Mouse (Mus musculus) embryonic facial prominence, embryonic 14.5 days (tissue): Measurements from ENCODE around the gene Atg7. TPM values are rescaled to one million over a fixed set of nuclear protein-coding genes. Genes with fewer than 3 reads are reported as not detected.

ENCODE experiments used
- ATAC-seq: fragments of 200-750 bp; cut with Nextera tagmentation; 2 replicates; pipeline ENCODE4 v1.8.0; 2017; ENCODE audit warnings: low read depth, moderate number of reproducible peaks, moderate TSS enrichment
- DNase-seq: peaks from one replicate; pipeline ENCODE4 v3.0.0-alpha.2; 2015; ENCODE audit warnings: low spot score
- H3K27ac ChIP-seq: fragments of 300-500 bp; sonication (generic); replicated peaks from 2 replicates; pipeline ENCODE4 v1.5.1; 2014; ENCODE audit warnings: low read depth, mild to moderate bottlenecking, low read length, moderate library complexity
- H3K27me3 ChIP-seq: fragments of 300-500 bp; sonication (generic); replicated peaks from 2 replicates; pipeline ENCODE4 v1.6.1; 2014; ENCODE audit warnings: low read length; ENCODE audit not compliant: control insufficient read depth, insufficient read depth
- H3K36me3 ChIP-seq: fragments of 300-500 bp; sonication (generic); 2 replicates; pipeline ENCODE4 v1.6.1; 2014; ENCODE audit warnings: low read length, mixed read lengths; ENCODE audit not compliant: control insufficient read depth, insufficient read depth
- H3K4me1 ChIP-seq: fragments of 300-500 bp; sonication (generic); 2 replicates; pipeline ENCODE4 v1.6.1; 2014; ENCODE audit warnings: antibody characterized with exemption, low read length; ENCODE audit not compliant: control insufficient read depth, insufficient read depth
- H3K4me2 ChIP-seq: fragments of 300-500 bp; sonication (generic); 2 replicates; pipeline ENCODE4 v1.6.1; 2014; ENCODE audit warnings: low read depth, mild to moderate bottlenecking, low read length, moderate library complexity, mixed read lengths
- H3K4me3 ChIP-seq: fragments of 300-500 bp; sonication (generic); 2 replicates; pipeline ENCODE4 v1.5.1; 2014; ENCODE audit warnings: low read depth, mild to moderate bottlenecking, low read length
- H3K9ac ChIP-seq: fragments of 300-500 bp; sonication (generic); 2 replicates; pipeline ENCODE4 v1.6.1; 2014; ENCODE audit warnings: low read depth, mild to moderate bottlenecking, low read length, moderate library complexity, mixed read lengths
- H3K9me3 ChIP-seq: fragments of 300-500 bp; sonication (generic); 2 replicates; pipeline ENCODE4 v1.6.1; 2016; ENCODE audit warnings: low read length; ENCODE audit not compliant: control insufficient read depth
- WGBS: fragments of 180-500 bp; shearing (Covaris S2); extraction: QIAGEN DNeasy Blood & Tissue Kit; methylation state at CpG from one replicate; pipeline ENCODE4 v1.1.7; 2014; 5-methylcytosine and 5-hydroxymethylcytosine counted together
- polyA plus RNA-seq: library from polyadenylated mRNA; unstranded; fragments of >200 nt; fragmentation: Nextera tagmentation; extraction: Ambion mirVana; gene quantifications from 2 replicates; pipeline ENCODE4 v1.2.1, GENCODE M21; 2014

Atg7 gene
- polyA plus RNA-seq, 1 experiment from 2014 or later, result 17.6 TPM

DNA sequence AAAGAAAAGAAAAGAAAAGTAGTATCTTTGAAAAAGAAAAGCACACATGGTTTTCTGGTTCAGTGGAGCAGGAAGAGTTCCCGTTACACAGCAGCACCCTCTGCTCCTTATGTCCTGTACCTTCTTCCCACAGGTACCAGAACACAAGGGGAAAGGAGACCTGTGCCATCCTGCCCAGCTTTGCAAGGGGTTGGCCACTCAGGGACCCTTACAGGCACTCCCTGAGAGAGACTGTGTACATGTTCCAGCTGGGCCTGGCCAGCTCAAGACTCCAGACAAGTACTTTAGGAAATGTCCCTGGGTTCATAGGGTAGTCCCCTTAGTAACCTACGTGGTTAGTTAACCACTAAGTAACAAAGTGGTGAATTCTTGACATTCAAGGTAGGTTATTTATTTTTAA lies 100.9 kb downstream of the Atg7 start:
- 0 out of 2 replicates have a peak, but pooled peaks cover 5% of the 10 kb centered on the region for H3K36me3 ChIP-seq
- 91% methylated on average over 2 of the region's 2 CpGs for WGBS
- ATAC-seq (no peak), DNase-seq (no peak)
- H3K27ac ChIP-seq, result no peak overlapping the region
- peaks cover 11% of the 10 kb centered on the region for H3K4me1 ChIP-seq
- H3K9ac ChIP-seq, result no peak overlapping the region
- H3K27me3 ChIP-seq, result no peaks in the 10 kb centered on the region
- H3K9me3 ChIP-seq, result no peaks in the 10 kb centered on the region
- H3K4me2 ChIP-seq, result no peak overlapping the region
- H3K4me3 ChIP-seq, result no peak overlapping the region

DNA sequence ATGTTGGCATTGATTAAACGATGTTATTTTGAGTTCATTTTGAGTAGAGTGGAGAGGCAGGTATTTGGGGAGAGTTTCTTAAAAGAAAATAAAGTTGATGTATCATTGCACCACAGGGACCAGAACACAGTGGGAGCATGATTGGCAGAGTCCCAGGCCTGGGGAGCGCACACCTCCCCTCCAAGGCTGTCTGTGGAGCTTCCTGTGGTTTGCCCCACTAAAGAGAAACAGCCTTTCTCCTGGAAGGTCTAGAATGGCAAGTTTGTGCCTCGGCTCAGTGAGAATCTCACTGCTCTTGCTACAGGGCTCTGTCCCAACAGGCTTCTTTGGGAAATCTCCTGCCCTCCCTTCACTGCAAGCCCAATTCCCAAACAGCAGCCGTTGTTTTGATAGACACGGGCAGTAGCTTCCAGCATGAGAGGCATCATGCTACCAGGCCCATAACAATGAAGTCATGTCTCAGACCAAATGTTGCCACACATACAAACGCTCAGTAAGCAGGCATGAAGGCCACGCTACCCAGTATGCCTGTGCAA lies 103.6 kb downstream of the Atg7 start:
- H3K36me3 ChIP-seq, result no peaks in the 10 kb centered on the region
- no peak; the same call in 1 of the 2 replicates for ATAC-seq
- H3K4me2 ChIP-seq, result no peak overlapping the region
- WGBS, result 52% methylated on average over 7 of the region's 7 CpGs
- peak overlapping the region; percentile 50 for H3K27ac ChIP-seq
- peaks cover 11% of the 10 kb centered on the region for H3K4me1 ChIP-seq
- DNase-seq, result peak; percentile 61
- H3K9ac ChIP-seq, result no peak overlapping the region
- H3K9me3 ChIP-seq, result no peaks in the 10 kb centered on the region
- H3K27me3 ChIP-seq, result no peaks in the 10 kb centered on the region
- no peak overlapping the region for H3K4me3 ChIP-seq

DNA sequence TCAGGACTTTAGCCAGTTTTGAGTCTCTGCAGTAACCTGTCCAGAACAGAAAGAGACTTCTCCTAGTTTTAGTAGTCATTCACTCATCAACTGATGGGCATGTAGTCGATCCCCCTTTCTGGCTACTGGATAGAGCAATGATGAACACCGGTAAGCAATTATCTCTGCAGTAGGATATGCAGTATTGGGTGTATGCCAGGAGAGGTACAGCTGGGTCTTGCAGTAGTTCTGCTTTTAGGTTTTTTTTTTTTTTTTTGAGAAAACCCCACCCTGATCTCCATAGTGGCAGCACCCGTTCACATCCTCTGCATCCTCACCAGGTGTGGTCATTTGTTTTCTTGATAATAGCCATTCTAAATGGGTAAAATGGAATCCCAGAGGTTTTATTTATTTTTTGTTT lies 105.5 kb downstream of the Atg7 start:
- Histone ChIP-seq H3K27me3 (no peaks in the 10 kb centered on the region), H3K9ac (no peak overlapping the region), H3K4me1 (peaks cover 11% of the 10 kb centered on the region), H3K27ac (no peak overlapping the region), H3K4me2 (no peak overlapping the region), H3K36me3 (no peaks in the 10 kb centered on the region), H3K9me3 (no peaks in the 10 kb centered on the region), H3K4me3 (no peak overlapping the region)
- DNase-seq (no peak), ATAC-seq (no peak)
- 74% methylated on average over 3 of the region's 3 CpGs for WGBS

GRCm38 (mm10) chr6:114748882-114749281 lies 106.0 kb downstream of the Atg7 start:
- no peak for ATAC-seq
- no peak for DNase-seq
- Histone ChIP-seq H3K36me3 (no peaks in the 10 kb centered on the region), H3K9me3 (no peaks in the 10 kb centered on the region), H3K4me1 (peaks cover 11% of the 10 kb centered on the region), H3K4me3 (no peak overlapping the region), H3K27ac (no peak overlapping the region), H3K4me2 (no peak overlapping the region), H3K9ac (no peak overlapping the region), H3K27me3 (no peaks in the 10 kb centered on the region)
- 87% methylated on average over 3 of the region's 3 CpGs for WGBS

DNA sequence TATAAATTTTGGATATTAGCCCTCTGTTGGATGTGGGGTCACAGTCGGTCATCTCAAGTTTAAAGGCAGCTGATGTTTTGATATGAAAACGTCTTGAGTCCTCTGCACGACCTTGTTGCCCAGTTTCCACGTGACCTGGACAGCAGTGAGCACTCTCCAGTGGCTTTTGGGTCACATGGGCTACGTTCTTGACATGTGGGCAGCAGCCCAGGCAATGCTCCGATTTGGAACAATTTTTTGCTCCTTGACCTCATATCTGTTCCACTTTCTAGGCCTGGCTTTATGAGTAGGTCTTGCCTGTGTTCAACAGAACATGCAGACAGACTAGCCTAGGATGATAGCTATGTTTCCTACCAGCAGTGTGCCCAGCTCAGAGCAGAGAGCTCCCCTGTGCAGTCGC lies 115.9 kb downstream of the Atg7 start:
- Histone ChIP-seq H3K4me3 (no peak overlapping the region), H3K27ac (no peak overlapping the region), H3K36me3 (no peaks in the 10 kb centered on the region), H3K9ac (no peak overlapping the region), H3K4me2 (no peak overlapping the region), H3K27me3 (no peaks in the 10 kb centered on the region), H3K4me1 (no peaks in the 10 kb centered on the region), H3K9me3 (no peaks in the 10 kb centered on the region)
- DNase-seq (no peak), ATAC-seq (no peak)
- WGBS, result 73% methylated on average over 7 of the region's 7 CpGs

DNA sequence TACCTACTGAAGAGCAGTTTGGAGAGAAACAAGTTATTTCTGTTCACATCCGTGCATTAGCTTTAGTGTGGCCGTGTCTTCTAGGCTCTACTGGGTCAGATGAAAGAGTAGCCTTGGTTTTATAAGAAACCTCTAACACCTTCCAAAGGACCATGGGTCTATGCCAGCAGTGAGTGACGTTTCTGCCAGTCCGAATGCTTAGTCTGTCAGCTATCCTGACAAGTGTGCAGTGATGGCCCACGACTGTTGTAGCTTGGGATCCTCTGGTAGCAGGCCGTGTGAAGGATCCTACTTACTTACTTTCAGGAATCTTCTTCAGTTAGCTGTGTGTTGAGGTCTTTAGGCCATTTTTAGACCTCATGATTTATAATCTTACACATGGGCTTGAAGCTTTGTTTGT lies 123.4 kb downstream of the Atg7 start:
- Histone ChIP-seq H3K27ac (no peak overlapping the region), H3K27me3 (no peaks in the 10 kb centered on the region), H3K9ac (no peak overlapping the region), H3K4me3 (no peak overlapping the region), H3K4me2 (no peak overlapping the region), H3K36me3 (no peaks in the 10 kb centered on the region), H3K9me3 (no peaks in the 10 kb centered on the region), H3K4me1 (no peaks in the 10 kb centered on the region; the same call in 1 of the 2 replicates)
- ATAC-seq (no peak), DNase-seq (no peak)
- WGBS, result 89% methylated on average over 6 of the region's 6 CpGs

DNA sequence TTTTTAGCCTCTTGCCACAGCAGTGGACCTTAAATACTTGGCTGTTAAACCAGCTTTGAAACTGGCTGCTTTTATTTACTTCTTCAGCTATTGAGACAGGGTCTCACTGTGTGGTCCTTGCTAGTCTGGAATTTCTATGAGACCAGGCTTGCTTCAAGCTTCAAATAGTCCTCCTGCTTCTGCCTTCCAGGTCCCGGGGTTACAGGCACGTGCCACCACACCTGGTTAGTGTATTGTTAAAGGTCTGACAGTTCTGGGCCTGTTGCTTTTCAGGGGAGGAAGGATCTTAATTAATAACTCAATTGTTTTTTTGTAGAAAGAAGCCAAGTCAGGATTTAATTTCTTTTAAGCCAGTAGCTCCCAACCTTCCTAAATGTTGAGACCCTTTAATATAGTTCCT lies 124.8 kb downstream of the Atg7 start:
- no peak for ATAC-seq
- no peaks in the 10 kb centered on the region for H3K27me3 ChIP-seq
- no peak overlapping the region for H3K9ac ChIP-seq
- no peaks in the 10 kb centered on the region for H3K36me3 ChIP-seq
- 65% methylated on average over 2 of the region's 2 CpGs for WGBS
- no peak overlapping the region for H3K4me3 ChIP-seq
- H3K4me1 ChIP-seq, result no peaks in the 10 kb centered on the region; the same call in 1 of the 2 replicates
- DNase-seq, result no peak
- H3K27ac ChIP-seq, result no peak overlapping the region
- no peaks in the 10 kb centered on the region for H3K9me3 ChIP-seq
- no peak overlapping the region for H3K4me2 ChIP-seq

GRCm38 (mm10) chr6:114770337-114770736 lies 127.4 kb downstream of the Atg7 start:
- 79% methylated on average over 2 of the region's 2 CpGs for WGBS
- Histone ChIP-seq H3K36me3 (no peaks in the 10 kb centered on the region), H3K9me3 (no peaks in the 10 kb centered on the region), H3K4me3 (no peak overlapping the region), H3K27ac (no peak overlapping the region), H3K9ac (no peak overlapping the region), H3K4me2 (no peak overlapping the region), H3K27me3 (no peaks in the 10 kb centered on the region), H3K4me1 (peaks cover 2% of the 10 kb centered on the region; the same call in 1 of the 2 replicates)
- no peak for ATAC-seq
- DNase-seq, result no peak

DNA sequence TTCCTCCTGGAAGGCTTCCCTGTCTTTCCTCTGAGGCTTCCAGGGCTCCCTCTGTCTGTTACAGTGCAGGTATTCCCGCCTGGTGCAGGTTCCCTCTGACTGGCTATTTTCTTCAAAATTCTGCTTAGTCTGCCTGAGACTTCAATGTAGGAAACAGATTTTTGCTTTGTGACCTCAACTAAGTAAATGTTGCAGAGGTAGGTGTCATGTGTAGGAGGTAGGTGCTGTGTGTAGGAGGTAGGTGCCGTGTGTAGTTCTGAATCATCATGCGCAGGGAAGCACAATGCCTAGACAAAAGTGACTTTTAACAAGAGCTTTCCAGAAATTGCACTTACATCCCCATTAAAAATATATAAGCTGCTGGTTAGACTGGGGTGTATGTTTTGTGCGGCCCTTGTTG lies 128.6 kb downstream of the Atg7 start:
- H3K4me2 ChIP-seq, result no peak overlapping the region
- no peaks in the 10 kb centered on the region for H3K9me3 ChIP-seq
- no peak overlapping the region for H3K9ac ChIP-seq
- H3K4me1 ChIP-seq, result peaks cover 4% of the 10 kb centered on the region; the same call in 1 of the 2 replicates
- 79% methylated on average over 4 of the region's 4 CpGs for WGBS
- no peak overlapping the region for H3K27ac ChIP-seq
- no peaks in the 10 kb centered on the region for H3K27me3 ChIP-seq
- no peaks in the 10 kb centered on the region for H3K36me3 ChIP-seq
- DNase-seq (no peak), ATAC-seq (no peak)
- no peak overlapping the region for H3K4me3 ChIP-seq
